Mouse (Mus musculus) midbrain, postnatal 0 days (tissue): Measurements from ENCODE around the gene Mmp9. TPM values are rescaled to one million over a fixed set of nuclear protein-coding genes. Genes with fewer than 3 reads are reported as not detected.

Experiments
- ATAC-seq: fragments of 200-750 bp; cut with Nextera tagmentation; 2 replicates; pipeline ENCODE4 v1.8.0; 2017; ENCODE audit warnings: moderate number of reproducible peaks, mild to moderate bottlenecking, moderate TSS enrichment, moderate library complexity; ENCODE audit not compliant: low FRiP score
- DNase-seq: peaks from one replicate; pipeline ENCODE4 v3.0.0-alpha.2; 2015; ENCODE audit warnings: low spot score
- H3K27ac ChIP-seq: fragments of 300-500 bp; sonication (generic); 2 replicates; pipeline ENCODE4 v1.5.1; 2014; ENCODE audit warnings: low read depth, mild to moderate bottlenecking, low read length, mixed read lengths
- H3K27me3 ChIP-seq: fragments of 300-500 bp; sonication (generic); 2 replicates; pipeline ENCODE4 v1.6.1; 2014; ENCODE audit warnings: low read length, control low read depth, mixed read lengths; ENCODE audit not compliant: insufficient read depth
- H3K36me3 ChIP-seq: fragments of 300-500 bp; sonication (generic); 2 replicates; pipeline ENCODE4 v1.6.1; 2014; ENCODE audit warnings: low read length, control low read depth, mixed read lengths; ENCODE audit not compliant: insufficient read depth
- H3K4me1 ChIP-seq: fragments of 300-500 bp; sonication (generic); 2 replicates; pipeline ENCODE4 v1.6.1; 2014; ENCODE audit warnings: mild to moderate bottlenecking, control low read depth, antibody characterized with exemption, low read length, mixed read lengths; ENCODE audit not compliant: insufficient read depth
- H3K4me2 ChIP-seq: fragments of 300-500 bp; sonication (generic); 2 replicates; pipeline ENCODE4 v1.6.1; 2014; ENCODE audit warnings: low read depth, mild to moderate bottlenecking, low read length, mixed read lengths; ENCODE audit not compliant: poor library complexity, severe bottlenecking
- H3K4me3 ChIP-seq: fragments of 300-500 bp; sonication (generic); 2 replicates; pipeline ENCODE4 v1.5.1; 2014; ENCODE audit warnings: low read depth, mild to moderate bottlenecking, low read length, moderate library complexity
- H3K9ac ChIP-seq: fragments of 300-500 bp; sonication (generic); replicated peaks from 2 replicates; pipeline ENCODE4 v1.6.1; 2014; ENCODE audit warnings: mild to moderate bottlenecking, low read length, moderate library complexity, mixed read lengths; ENCODE audit not compliant: poor library complexity, severe bottlenecking
- H3K9me3 ChIP-seq: fragments of 300-500 bp; sonication (generic); 2 replicates; pipeline ENCODE4 v1.6.1; 2016; ENCODE audit warnings: low read length, control low read depth
- CTCF ChIP-seq: IDR thresholded peaks from 2 replicates; pipeline ENCODE4 v1.5.1; 2016; ENCODE audit warnings: antibody characterized with exemption, mild to moderate bottlenecking
- WGBS: fragments of 180-500 bp; shearing (Covaris S2); extraction: QIAGEN DNeasy Blood & Tissue Kit; methylation state at CpG from one replicate; pipeline ENCODE4 v1.1.7; 2014; 5-methylcytosine and 5-hydroxymethylcytosine counted together
- polyA plus RNA-seq: library from polyadenylated mRNA; unstranded; fragments of >200 nt; fragmentation: Nextera tagmentation; extraction: Ambion mirVana; gene quantifications from 2 replicates; pipeline ENCODE4 v1.2.1, GENCODE M21; 2015
- total RNA-seq: library from RNA; depleted of rRNA; stranded (reverse); fragments of >200 nt; gene quantifications from 2 replicates; pipeline ENCODE4 v1.2.3, GENCODE M21; 2014

Gene Mmp9
- total and polyA plus RNA-seq, 2 experiments from 2014 or later: 7.1 to 13.4 TPM

- WGBS: 87% methylated on average over 5 of the region's 5 CpGs
- no peaks in the 10 kb centered on the region for H3K9me3 ChIP-seq
- DNase-seq (no peak), ATAC-seq (no peak)
- no peak overlapping the region for H3K9ac ChIP-seq
- no peak overlapping the region for H3K4me2 ChIP-seq
- H3K4me3 ChIP-seq: no peak overlapping the region
- H3K36me3 ChIP-seq: no peaks in the 10 kb centered on the region
- no peak overlapping the region for H3K27ac ChIP-seq
- peaks cover 3% of the 10 kb centered on the region; the same call in 1 of the 2 replicates for H3K4me1 ChIP-seq
- TF ChIP-seq CTCF: no peak
- H3K27me3 ChIP-seq: no peaks in the 10 kb centered on the region
Observed at GRCm38 (mm10) chr2:164916820-164917219, 23.8 kb upstream of the Mmp9 start.

GRCm38 (mm10) chr2:164917371-164917770 lies 23.2 kb upstream of the Mmp9 start:
- Histone ChIP-seq H3K9me3 (no peaks in the 10 kb centered on the region), H3K4me1 (peaks cover 1% of the 10 kb centered on the region; the same call in 1 of the 2 replicates), H3K4me3 (no peak overlapping the region), H3K27ac (no peak overlapping the region), H3K36me3 (no peaks in the 10 kb centered on the region), H3K27me3 (no peaks in the 10 kb centered on the region), H3K4me2 (no peak overlapping the region), H3K9ac (no peak overlapping the region)
- DNase-seq (no peak), ATAC-seq (no peak)
- no peak for TF ChIP-seq CTCF
- WGBS: 67% methylated on average over 10 of the region's 10 CpGs

GRCm38 (mm10) chr2:164918325-164918724 lies 22.3 kb upstream of the Mmp9 start:
- Histone ChIP-seq H3K9ac (no peak overlapping the region), H3K27ac (no peak overlapping the region), H3K36me3 (no peaks in the 10 kb centered on the region), H3K4me1 (no peaks in the 10 kb centered on the region), H3K4me3 (no peak overlapping the region), H3K9me3 (no peaks in the 10 kb centered on the region), H3K27me3 (no peaks in the 10 kb centered on the region), H3K4me2 (no peak overlapping the region)
- TF ChIP-seq CTCF: peak; percentile 66
- WGBS: 64% methylated on average over 4 of the region's 5 CpGs
- DNase-seq (peak; percentile 57), ATAC-seq (no peak)

GRCm38 (mm10) chr2:164921984-164922383 lies 18.6 kb upstream of the Mmp9 start:
- Histone ChIP-seq H3K27me3 (no peaks in the 10 kb centered on the region), H3K27ac (no peak overlapping the region), H3K36me3 (no peaks in the 10 kb centered on the region), H3K9ac (no peak overlapping the region), H3K4me1 (no peaks in the 10 kb centered on the region), H3K4me3 (no peak overlapping the region), H3K9me3 (no peaks in the 10 kb centered on the region), H3K4me2 (no peak overlapping the region)
- ATAC-seq (no peak), DNase-seq (no peak)
- no peak for TF ChIP-seq CTCF
- WGBS: 55% methylated on average over 7 of the region's 7 CpGs

- ATAC-seq (no peak), DNase-seq (no peak)
- H3K36me3 ChIP-seq: no peaks in the 10 kb centered on the region
- H3K4me1 ChIP-seq: no peaks in the 10 kb centered on the region
- H3K9ac ChIP-seq: no peak overlapping the region
- no peak for TF ChIP-seq CTCF
- WGBS: 52% methylated on average over 4 of the region's 4 CpGs
- H3K4me2 ChIP-seq: no peak overlapping the region
- no peaks in the 10 kb centered on the region for H3K9me3 ChIP-seq
- H3K27me3 ChIP-seq: no peaks in the 10 kb centered on the region
- no peak overlapping the region for H3K27ac ChIP-seq
- H3K4me3 ChIP-seq: no peak overlapping the region
Observed at GRCm38 (mm10) chr2:164923291-164923690, 17.3 kb upstream of the Mmp9 start.

GRCm38 (mm10) chr2:164924100-164924857 lies 16.3 kb upstream of the Mmp9 start:
- Histone ChIP-seq H3K27me3 (no peaks in the 10 kb centered on the region), H3K4me2 (no peak overlapping the region), H3K4me3 (no peak overlapping the region), H3K36me3 (no peaks in the 10 kb centered on the region), H3K9me3 (no peaks in the 10 kb centered on the region), H3K9ac (no peak overlapping the region), H3K4me1 (no peaks in the 10 kb centered on the region), H3K27ac (no peak overlapping the region)
- 29% methylated on average over 11 of the region's 11 CpGs for WGBS
- DNase-seq (peak; percentile 84), ATAC-seq (no peak; the same call in 1 of the 2 replicates)
- peak; percentile 86 for TF ChIP-seq CTCF
